Mouse (Mus musculus) heart, embryonic 13.5 days (tissue): ENCODE results near the gene Zbtb44. TPM values are rescaled to one million over a fixed set of nuclear protein-coding genes. Genes with fewer than 3 reads are reported as not detected.

Source experiments
- ATAC-seq: fragments of 200-750 bp; cut with Nextera tagmentation; 2 replicates; pipeline ENCODE4 v1.8.0; 2017; ENCODE audit warnings: moderate TSS enrichment; ENCODE audit not compliant: insufficient number of reproducible peaks, low FRiP score, low TSS enrichment; ENCODE audit errors: extremely low read depth
- H3K27ac ChIP-seq: fragments of 300-500 bp; sonication (generic); replicated peaks from 2 replicates; pipeline ENCODE4 v1.5.1; 2015; ENCODE audit warnings: moderate library complexity, mild to moderate bottlenecking, inconsistent platforms
- H3K27me3 ChIP-seq: fragments of 300-500 bp; sonication (generic); replicated peaks from 2 replicates; pipeline ENCODE4 v1.6.1; 2015; ENCODE audit warnings: mild to moderate bottlenecking, inconsistent platforms
- H3K36me3 ChIP-seq: fragments of 300-500 bp; sonication (generic); 2 replicates; pipeline ENCODE4 v1.6.1; 2015; ENCODE audit warnings: mild to moderate bottlenecking, inconsistent platforms
- H3K4me1 ChIP-seq: fragments of 300-500 bp; sonication (generic); 2 replicates; pipeline ENCODE4 v1.6.1; 2015; ENCODE audit warnings: inconsistent platforms
- H3K4me2 ChIP-seq: fragments of 300-500 bp; sonication (generic); 2 replicates; pipeline ENCODE4 v1.6.1; 2015; ENCODE audit warnings: inconsistent platforms, mild to moderate bottlenecking, moderate library complexity
- H3K4me3 ChIP-seq: fragments of 300-500 bp; sonication (generic); 2 replicates; pipeline ENCODE4 v1.5.1; 2015; ENCODE audit warnings: moderate library complexity, mild to moderate bottlenecking, inconsistent platforms
- H3K9ac ChIP-seq: fragments of 300-500 bp; sonication (generic); 2 replicates; pipeline ENCODE4 v1.6.1; 2015; ENCODE audit warnings: inconsistent platforms, mild to moderate bottlenecking, moderate library complexity
- H3K9me3 ChIP-seq: fragments of 300-500 bp; sonication (generic); 2 replicates; pipeline ENCODE4 v1.6.1; 2016; ENCODE audit warnings: inconsistent platforms
- WGBS: fragments of 180-500 bp; shearing (Covaris S2); methylation state at CpG from one replicate; pipeline ENCODE4 v1.1.7; 2015; ENCODE audit warnings: mixed read lengths; 5-methylcytosine and 5-hydroxymethylcytosine counted together
- polyA plus RNA-seq: library from polyadenylated mRNA; unstranded; fragments of >200 nt; fragmentation: Nextera tagmentation; extraction: Ambion mirVana; gene quantifications from 2 replicates; pipeline ENCODE4 v1.2.1, GENCODE M21; 2015

Gene Zbtb44
- 5.3 and 6.7 TPM in 2 replicates for polyA plus RNA-seq

- Histone ChIP-seq H3K9ac (peak within 1 kb of the TSS; percentile 98), H3K27ac (peak within 1 kb of the TSS; percentile 99), H3K9me3 (no peaks in the 10 kb centered on the region), H3K36me3 (peaks cover 17% of the 10 kb centered on the region), H3K4me1 (peaks cover 16% of the 10 kb centered on the region), H3K4me3 (peak within 1 kb of the TSS; percentile 91), H3K4me2 (peak within 1 kb of the TSS; percentile 94), H3K27me3 (no peaks in the 10 kb centered on the region)
- WGBS = under 1% methylated on average over 66 of the region's 79 CpGs
- peak; percentile 76 for ATAC-seq
These were observed at the start of gene Zbtb44 for GRCm38 (mm10) chr9:31030532-31031413. Gene Zbtb44 (plus strand): TSS chr9:31030644.

- ATAC-seq = peak; percentile 70
- 0 out of 2 replicates have a peak overlapping the region, but pooled peaks have one; percentile 51 for H3K9ac ChIP-seq
- WGBS = 20% methylated on average over 6 of the region's 6 CpGs
- H3K27me3 ChIP-seq = no peaks in the 10 kb centered on the region
- H3K9me3 ChIP-seq = no peaks in the 10 kb centered on the region
- no peaks in the 10 kb centered on the region for H3K36me3 ChIP-seq
- peaks cover 31% of the 10 kb centered on the region for H3K4me1 ChIP-seq
- H3K27ac ChIP-seq = peak overlapping the region; percentile 94
- no peak overlapping the region for H3K4me3 ChIP-seq
- H3K4me2 ChIP-seq = peak overlapping the region; percentile 19; the same call in 1 of the 2 replicates
These were observed 44.7 kb upstream of the Zbtb44 start for GRCm38 (mm10) chr9:30985782-30986181.

- Histone ChIP-seq H3K36me3 (no peaks in the 10 kb centered on the region), H3K4me3 (no peak overlapping the region), H3K4me1 (peaks cover 14% of the 10 kb centered on the region), H3K9me3 (no peaks in the 10 kb centered on the region), H3K27me3 (no peaks in the 10 kb centered on the region), H3K9ac (no peak overlapping the region), H3K27ac (no peak overlapping the region), H3K4me2 (no peak overlapping the region)
- ATAC-seq = no peak
- 75% methylated on average over 5 of the region's 5 CpGs for WGBS
These were observed 37.3 kb upstream of the Zbtb44 start for GRCm38 (mm10) chr9:30993106-30993505.

GRCm38 (mm10) chr9:30996590-30997562 is 33.6 kb upstream of the Zbtb44 start:
- no peak overlapping the region for H3K4me2 ChIP-seq
- H3K4me1 ChIP-seq = peaks cover 27% of the 10 kb centered on the region
- no peaks in the 10 kb centered on the region for H3K36me3 ChIP-seq
- H3K4me3 ChIP-seq = no peak overlapping the region
- no peaks in the 10 kb centered on the region for H3K27me3 ChIP-seq
- H3K27ac ChIP-seq = no peak overlapping the region
- H3K9me3 ChIP-seq = no peaks in the 10 kb centered on the region
- no peak for ATAC-seq
- 61% methylated on average over 12 of the region's 12 CpGs for WGBS
- no peak overlapping the region for H3K9ac ChIP-seq

- Histone ChIP-seq H3K36me3 (no peaks in the 10 kb centered on the region), H3K9me3 (no peaks in the 10 kb centered on the region), H3K9ac (no peak overlapping the region), H3K4me3 (no peak overlapping the region), H3K4me1 (peaks cover 27% of the 10 kb centered on the region), H3K4me2 (no peak overlapping the region), H3K27ac (no peak overlapping the region), H3K27me3 (no peaks in the 10 kb centered on the region)
- ATAC-seq = no peak
- 64% methylated on average over 10 of the region's 10 CpGs for WGBS
These were observed 29.8 kb upstream of the Zbtb44 start for GRCm38 (mm10) chr9:31000641-31001040.

- 87% methylated on average over 4 of the region's 4 CpGs for WGBS
These were observed 27.9 kb upstream of the Zbtb44 start for GRCm38 (mm10) chr9:31002528-31002927.

GRCm38 (mm10) chr9:31009334-31009733 is 21.1 kb upstream of the Zbtb44 start:
- ATAC-seq = no peak
- 65% methylated on average over 2 of the region's 2 CpGs for WGBS
- Histone ChIP-seq H3K27ac (no peak overlapping the region), H3K9ac (no peak overlapping the region), H3K36me3 (no peaks in the 10 kb centered on the region), H3K9me3 (no peaks in the 10 kb centered on the region), H3K27me3 (no peaks in the 10 kb centered on the region), H3K4me2 (no peak overlapping the region), H3K4me1 (peaks cover 19% of the 10 kb centered on the region), H3K4me3 (no peak overlapping the region)

More at GRCm38 (mm10) chr9:31002528-31002927, 27.9 kb upstream of the Zbtb44 start:
- Histone ChIP-seq H3K4me3 (no peak overlapping the region), H3K9ac (no peak overlapping the region), H3K4me2 (no peak overlapping the region), H3K27ac (no peak overlapping the region), H3K36me3 (no peaks in the 10 kb centered on the region), H3K4me1 (peaks cover 16% of the 10 kb centered on the region), H3K9me3 (no peaks in the 10 kb centered on the region), H3K27me3 (no peaks in the 10 kb centered on the region)
- ATAC-seq = no peak

- peaks cover 19% of the 10 kb centered on the region for H3K4me1 ChIP-seq
- no peak overlapping the region for H3K27ac ChIP-seq
- H3K9ac ChIP-seq = no peak overlapping the region
- H3K9me3 ChIP-seq = no peaks in the 10 kb centered on the region
- H3K36me3 ChIP-seq = no peaks in the 10 kb centered on the region
- H3K27me3 ChIP-seq = no peaks in the 10 kb centered on the region
- no peak for ATAC-seq
- WGBS = 71% methylated on average over 3 of the region's 3 CpGs
- H3K4me3 ChIP-seq = no peak overlapping the region
- no peak overlapping the region for H3K4me2 ChIP-seq
These were observed 20.4 kb upstream of the Zbtb44 start for GRCm38 (mm10) chr9:31010040-31010439.

GRCm38 (mm10) chr9:31010749-31011148 is 19.7 kb upstream of the Zbtb44 start:
- H3K9me3 ChIP-seq = no peaks in the 10 kb centered on the region
- peak overlapping the region; percentile 77; the same call in 1 of the 2 replicates for H3K27ac ChIP-seq
- H3K36me3 ChIP-seq = no peaks in the 10 kb centered on the region
- no peak overlapping the region for H3K4me3 ChIP-seq
- WGBS = 66% methylated on average over 3 of the region's 3 CpGs
- H3K4me1 ChIP-seq = peaks cover 19% of the 10 kb centered on the region
- H3K9ac ChIP-seq = no peak overlapping the region
- H3K4me2 ChIP-seq = no peak overlapping the region
- H3K27me3 ChIP-seq = no peaks in the 10 kb centered on the region
- ATAC-seq = no peak

- Histone ChIP-seq H3K36me3 (no peaks in the 10 kb centered on the region), H3K4me1 (peaks cover 19% of the 10 kb centered on the region), H3K4me2 (no peak overlapping the region), H3K27ac (peak overlapping the region; percentile 77), H3K9me3 (no peaks in the 10 kb centered on the region), H3K27me3 (no peaks in the 10 kb centered on the region), H3K4me3 (no peak overlapping the region), H3K9ac (no peak overlapping the region)
- 3% methylated on average over 1 of the region's 1 CpGs for WGBS
- peak; percentile 68; the same call in 1 of the 2 replicates for ATAC-seq
These were observed 18.9 kb upstream of the Zbtb44 start for GRCm38 (mm10) chr9:31011533-31011932.

- H3K4me3 ChIP-seq = no peak overlapping the region
- no peaks in the 10 kb centered on the region for H3K36me3 ChIP-seq
- no peaks in the 10 kb centered on the region for H3K9me3 ChIP-seq
- no peak overlapping the region for H3K9ac ChIP-seq
- no peak for ATAC-seq
- H3K4me1 ChIP-seq = peaks cover 19% of the 10 kb centered on the region
- H3K27ac ChIP-seq = no peak overlapping the region
- no peaks in the 10 kb centered on the region for H3K27me3 ChIP-seq
- no peak overlapping the region for H3K4me2 ChIP-seq
- 77% methylated on average over 4 of the region's 4 CpGs for WGBS
These were observed 17.8 kb upstream of the Zbtb44 start for GRCm38 (mm10) chr9:31012674-31013073.
